Mouse (Mus musculus) heart, postnatal 4 days (tissue): Measurements from ENCODE around the gene Efr3b. TPM values are rescaled to one million over a fixed set of nuclear protein-coding genes. Genes with fewer than 3 reads are reported as not detected.

ENCODE experiments used
- total RNA-seq, 2 experiments: library from RNA; stranded (reverse); gene quantifications; 2 replicates each; pipeline ENCODE4 v1.2.3; 2021

Efr3b gene
- total RNA-seq, 2 experiments from 2014 or later: 8.4 to 9.6 TPM

Other genes starting within 250 kb of the Efr3b start
- gene Dnmt3a, start 232.9 kb downstream of the Efr3b start, total RNA-seq: 100 to 1,000 TPM; 118 TPM
- gene Pomc, start 84.0 kb downstream of the Efr3b start, total RNA-seq: under 1 TPM in 1 of 2 experiments, not detected in 1; 0.29 TPM
- 1 to 10 TPM; 8.2 to 9.4 TPM for gene Dnajc27, start 43.7 kb upstream of the Efr3b start, total RNA-seq
- gene Adcy3, start 94.2 kb upstream of the Efr3b start, total RNA-seq: 1 to 10 TPM; 5.5 to 5.7 TPM
- gene Ptrhd1, start 195.1 kb upstream of the Efr3b start, total RNA-seq: 1 to 10 TPM; 5.5 to 5.6 TPM
- gene Cenpo, start 195.4 kb upstream of the Efr3b start, total RNA-seq: 10 to 100 TPM in 1 of 2 experiments, 1 to 10 TPM in 1; 9.9 to 11.3 TPM